30 mouse cellular contexts compared by ENCODE assay signal in genomic region chr1:39623729-39624128, GRCm38 (mm10). TPM values are rescaled to one million over a fixed set of nuclear protein-coding genes. Genes with fewer than 3 reads are reported as not detected.
A peak's percentile ranks its signal among the peaks of the same experiment; 100 is the strongest.
DNase-seq lines count a peak whose midpoint lies in the region; ATAC-seq lines count a peak whose summit lies in the region.
"Had no signal": no experiment of that assay in that cellular context is flagged by ENCODE, and none has a peak within 500 bp of the region (broad histone marks: within the 10 kb centered on the region; RNA-seq: fewer than 3 reads in every experiment).

No protein-coding gene starts in this region.

- no peak overlapping the region for H3K27ac ChIP-seq in stomach, embryonic 14.5 days (ENCODE audit: low read length)
- no peak overlapping the region for H3K27ac ChIP-seq in stomach, embryonic 16.5 days (ENCODE audit: low read length)
- H3K27ac ChIP-seq in forebrain, embryonic 13.5 days = no peak overlapping the region
- H3K27ac ChIP-seq: embryonic facial prominence, embryonic 13.5 days; embryonic facial prominence, embryonic 15.5 days; forebrain, embryonic 10.5 days; forebrain, embryonic 12.5 days; forebrain, embryonic 15.5 days had no signal

- no peak overlapping the region for H3K9ac ChIP-seq in stomach, embryonic 14.5 days (replicated peaks; ENCODE audit: low read depth, low read length)
- no peak overlapping the region for H3K9ac ChIP-seq in stomach, embryonic 16.5 days (ENCODE audit: low read length)
- no peak overlapping the region for H3K9ac ChIP-seq in forebrain, embryonic 13.5 days
- H3K9ac ChIP-seq: embryonic facial prominence, embryonic 13.5 days; embryonic facial prominence, embryonic 15.5 days; forebrain, embryonic 12.5 days; forebrain, embryonic 15.5 days; forebrain, postnatal 0 days had no signal

- 0 out of 2 replicates have a peak, but pooled peaks have one; percentile 33 for ATAC-seq in stomach, embryonic 14.5 days (ENCODE audit: insufficient number of reproducible peaks, insufficient read depth, low FRiP score, low read depth)
- 0 out of 2 replicates have a peak, but pooled peaks have one; percentile 58 for ATAC-seq in stomach, embryonic 16.5 days (ENCODE audit: insufficient read depth, low FRiP score)
- ATAC-seq in forebrain, embryonic 13.5 days = no peak
- ATAC-seq: CD4-positive, CD25-positive, alpha-beta regulatory T cell, adult 4 months; forebrain, embryonic 15.5 days; forebrain, postnatal 0 days; Patski had no signal

- 29% methylated on average over 1 of the region's 1 CpGs for WGBS in stomach, embryonic 14.5 days
- WGBS in stomach, embryonic 16.5 days = 52% methylated on average over 1 of the region's 1 CpGs
- 36% methylated on average over 1 of the region's 1 CpGs for WGBS in forebrain, embryonic 13.5 days

- no peaks in the 10 kb centered on the region for H3K36me3 ChIP-seq in stomach, embryonic 14.5 days (ENCODE audit: control insufficient read depth, insufficient read depth, low read length)
- H3K36me3 ChIP-seq in stomach, embryonic 16.5 days (ENCODE audit: control insufficient read depth, insufficient read depth, low read length) = no peaks in the 10 kb centered on the region
- H3K36me3 ChIP-seq in forebrain, embryonic 13.5 days (ENCODE audit: poor library complexity, severe bottlenecking) = no peaks in the 10 kb centered on the region
- H3K36me3 ChIP-seq: embryonic facial prominence, embryonic 13.5 days; embryonic facial prominence, embryonic 15.5 days; forebrain, embryonic 10.5 days; forebrain, embryonic 12.5 days; forebrain, embryonic 15.5 days; G1E had no signal

- H3K4me1 ChIP-seq in stomach, embryonic 14.5 days (ENCODE audit: control insufficient read depth, insufficient read depth, low read length) = no peaks in the 10 kb centered on the region
- no peaks in the 10 kb centered on the region for H3K4me1 ChIP-seq in stomach, embryonic 16.5 days (ENCODE audit: control insufficient read depth, insufficient read depth, low read length)
- no peaks in the 10 kb centered on the region for H3K4me1 ChIP-seq in forebrain, embryonic 13.5 days
- H3K4me1 ChIP-seq: embryonic facial prominence, embryonic 13.5 days; embryonic facial prominence, embryonic 15.5 days; forebrain, embryonic 12.5 days; forebrain, embryonic 15.5 days had no signal

- no peaks in the 10 kb centered on the region for H3K9me3 ChIP-seq in stomach, embryonic 14.5 days (ENCODE audit: control insufficient read depth, low read depth, low read length)
- H3K9me3 ChIP-seq in stomach, embryonic 16.5 days (replicated peaks; ENCODE audit: control insufficient read depth, low read length) = no peaks in the 10 kb centered on the region
- no peaks in the 10 kb centered on the region for H3K9me3 ChIP-seq in forebrain, embryonic 13.5 days (replicated peaks)
- H3K9me3 ChIP-seq: embryonic facial prominence, embryonic 15.5 days; forebrain, embryonic 10.5 days; forebrain, embryonic 12.5 days; G1E had no signal

- peak; percentile 37 for DNase-seq in heart, adult 11 months
- DNase-seq in heart, adult 8-10 months (ENCODE audit: low spot score) = no peak
- DNase-seq in R1 (ENCODE audit: low read depth, low spot score) = peak; percentile 11
- DNase-seq in adrenal gland, adult (ENCODE audit: inconsistent age in 2 of 2, low spot score in 1 of 2) = no peak
- no peak for DNase-seq in urinary bladder, adult 18-20 months (ENCODE audit: low spot score in 2 of 2)
- DNase-seq: adrenal gland, adult 8-10 months; adrenal gland, postnatal 14 days; adrenal gland, postnatal 36 days; B cell, adult 2 months; cerebellum, adult 11-12 months; cerebellum, adult 2 months; cerebellum, adult 9-10 months; cerebellum, postnatal 10 days; cerebellum, postnatal 25 days; embryo, embryonic 11 days; forebrain, postnatal 0 days had no signal

- H3K4me3 ChIP-seq in stomach, embryonic 14.5 days (ENCODE audit: low read depth, low read length) = no peak overlapping the region
- no peak overlapping the region for H3K4me3 ChIP-seq in stomach, embryonic 16.5 days (replicated peaks; ENCODE audit: low read length)
- H3K4me3 ChIP-seq in forebrain, embryonic 13.5 days = no peak overlapping the region
- H3K4me3 ChIP-seq: embryonic facial prominence, embryonic 13.5 days; embryonic facial prominence, embryonic 15.5 days; erythroblast, embryonic 14.5 days; forebrain, embryonic 10.5 days; forebrain, embryonic 12.5 days; forebrain, embryonic 15.5 days had no signal

- no peaks in the 10 kb centered on the region for H3K27me3 ChIP-seq in stomach, embryonic 14.5 days (ENCODE audit: control insufficient read depth, insufficient read depth, low read length)
- no peaks in the 10 kb centered on the region for H3K27me3 ChIP-seq in stomach, embryonic 16.5 days (ENCODE audit: control insufficient read depth, insufficient read depth, low read length)
- H3K27me3 ChIP-seq in forebrain, embryonic 13.5 days = no peaks in the 10 kb centered on the region
- H3K27me3 ChIP-seq: embryonic facial prominence, embryonic 13.5 days; embryonic facial prominence, embryonic 15.5 days; forebrain, embryonic 12.5 days; forebrain, embryonic 15.5 days had no signal

- H3K4me2 ChIP-seq in stomach, embryonic 14.5 days (replicated peaks; ENCODE audit: low read depth, low read length) = no peak overlapping the region
- H3K4me2 ChIP-seq in stomach, embryonic 16.5 days (ENCODE audit: low read depth, low read length) = no peak overlapping the region
- H3K4me2 ChIP-seq in forebrain, embryonic 13.5 days = no peak overlapping the region
- H3K4me2 ChIP-seq: embryonic facial prominence, embryonic 13.5 days; embryonic facial prominence, embryonic 15.5 days; forebrain, embryonic 12.5 days; forebrain, embryonic 15.5 days had no signal

RNA-seq across cellular contexts. Expression of gene Creg2, which starts 27.5 kb away (rescaled TPM):
- total RNA-seq in heart, adult 8-10 months (2022) = under 1 TPM in 2 of 4 experiments, not detected in 2; 0.03 to 0.05 TPM
- 0.29 and 0.35 TPM in 2 replicates for polyA plus RNA-seq in stomach, embryonic 14.5 days (2014; fragmentation: Nextera tagmentation; extraction: Ambion mirVana)
- polyA plus RNA-seq in stomach, embryonic 16.5 days (2015; fragmentation: Nextera tagmentation; extraction: Ambion mirVana) = 0.29 and 0.34 TPM in 2 replicates
- 0.33 and 0.56 TPM in 2 replicates for polyA plus RNA-seq in forebrain, embryonic 13.5 days (2015; fragmentation: Nextera tagmentation; extraction: Ambion mirVana)
- total RNA-seq: CH12.LX; common myeloid progenitor, adult 5-6 weeks had no signal
- polyA plus RNA-seq: CD4-positive, CD25-positive, alpha-beta regulatory T cell, adult 4 months; erythroblast, embryonic 14.5 days; G1E; Patski had no signal

RNA-seq across cellular contexts. Expression of gene Rnf149, which starts 46.5 kb away (rescaled TPM):
- total RNA-seq in heart, adult 8-10 months (2022) = 1 to 10 TPM; 6.2 to 9.5 (median 7.8) TPM
- 34.0 and 38.0 TPM in 2 replicates for polyA plus RNA-seq in stomach, embryonic 14.5 days (2014; fragmentation: Nextera tagmentation; extraction: Ambion mirVana)
- polyA plus RNA-seq in stomach, embryonic 16.5 days (2015; fragmentation: Nextera tagmentation; extraction: Ambion mirVana) = 19.8 and 21.2 TPM in 2 replicates
- polyA plus RNA-seq in forebrain, embryonic 13.5 days (2015; fragmentation: Nextera tagmentation; extraction: Ambion mirVana) = 20.0 and 20.7 TPM in 2 replicates

Comparison
In these comparisons a context has a peak if more than half of its experiments do, and no peak if none do; other contexts are left out.
1. DNase-seq: peak in heart, adult 11 months (single experiment) and R1 (single experiment); none in heart, adult 8-10 months (single experiment), adrenal gland, adult (0 of 2) and urinary bladder, adult 18-20 months (0 of 2).